ENCODE assay signal across 8 mouse cellular contexts in genomic region chr17:36043286-36043685, GRCm38 (mm10). TPM values are rescaled to one million over a fixed set of nuclear protein-coding genes. Genes with fewer than 3 reads are reported as not detected.
DNase-seq lines count a peak whose midpoint lies in the region; ATAC-seq and TF ChIP-seq lines count a peak whose summit lies in the region.

No protein-coding gene starts in this region.

- no peaks in the 10 kb centered on the region for H3K27me3 ChIP-seq in kidney, embryonic 14.5 days (ENCODE audit: control insufficient read depth, insufficient read depth, low read length)
- no peaks in the 10 kb centered on the region for H3K27me3 ChIP-seq in embryonic facial prominence, embryonic 13.5 days
- no peaks in the 10 kb centered on the region for H3K27me3 ChIP-seq in intestine, postnatal 0 days (replicated peaks; ENCODE audit: control insufficient read depth, insufficient read depth, low read length)
- no peaks in the 10 kb centered on the region for H3K27me3 ChIP-seq in myocyte (ENCODE audit: control insufficient read depth, insufficient read depth, insufficient read length)

- TF ChIP-seq CTCF in intestine, postnatal 0 days (IDR thresholded peaks at IDR 0.05; ENCODE audit: low read depth): no peak

- no peak overlapping the region for H3ac ChIP-seq in myocyte (ENCODE audit: control insufficient read depth, insufficient read length)

- peak overlapping the region; percentile 44 for H3K4me2 ChIP-seq in kidney, embryonic 14.5 days (replicated peaks; ENCODE audit: low read depth, low read length)
- peak overlapping the region; percentile 76 for H3K4me2 ChIP-seq in embryonic facial prominence, embryonic 13.5 days
- peak overlapping the region; percentile 82 for H3K4me2 ChIP-seq in intestine, postnatal 0 days (replicated peaks; ENCODE audit: low read depth)
- H3K4me2 ChIP-seq in myocyte (ENCODE audit: low read depth): peak overlapping the region; percentile 79

- peak overlapping the region; percentile 36 for H3K4me3 ChIP-seq in kidney, embryonic 14.5 days (ENCODE audit: low read length)
- peak overlapping the region; percentile 48 for H3K4me3 ChIP-seq in embryonic facial prominence, embryonic 13.5 days
- H3K4me3 ChIP-seq in intestine, postnatal 0 days (ENCODE audit: low read depth, low read length): peak overlapping the region; percentile 42
- H3K4me3 ChIP-seq in myocyte: peak overlapping the region; percentile 24

- no peak for TF ChIP-seq POLR2A in myocyte (IDR thresholded peaks at IDR 0.05; ENCODE audit: insufficient read length, low read depth)

- no peak overlapping the region for H3K9ac ChIP-seq in kidney, embryonic 14.5 days (ENCODE audit: low read depth, low read length)
- no peak overlapping the region for H3K9ac ChIP-seq in embryonic facial prominence, embryonic 13.5 days
- peak overlapping the region; percentile 34 for H3K9ac ChIP-seq in intestine, postnatal 0 days (ENCODE audit: low read depth, low read length)

- H3K79me2 ChIP-seq in myocyte (ENCODE audit: control insufficient read depth, insufficient read depth): no peaks in the 10 kb centered on the region

- WGBS in kidney, embryonic 14.5 days: 79% methylated on average over 3 of the region's 3 CpGs
- WGBS in embryonic facial prominence, embryonic 13.5 days: 84% methylated on average over 3 of the region's 3 CpGs
- 84% methylated on average over 3 of the region's 3 CpGs for WGBS in intestine, postnatal 0 days

- no peaks in the 10 kb centered on the region for H3K36me3 ChIP-seq in kidney, embryonic 14.5 days (ENCODE audit: control insufficient read depth, insufficient read depth, low read length)
- no peaks in the 10 kb centered on the region for H3K36me3 ChIP-seq in embryonic facial prominence, embryonic 13.5 days
- H3K36me3 ChIP-seq in intestine, postnatal 0 days (ENCODE audit: control insufficient read depth, insufficient read depth): no peaks in the 10 kb centered on the region
- no peaks in the 10 kb centered on the region for H3K36me3 ChIP-seq in myocyte (ENCODE audit: control insufficient read depth, insufficient read depth)

- H3K27ac ChIP-seq in kidney, embryonic 14.5 days (ENCODE audit: low read depth, low read length): no peak overlapping the region
- no peak overlapping the region for H3K27ac ChIP-seq in embryonic facial prominence, embryonic 13.5 days
- H3K27ac ChIP-seq in intestine, postnatal 0 days (ENCODE audit: low read depth, low read length): peak overlapping the region; percentile 15; the same call in 1 of the 2 replicates

- no peak for DNase-seq in kidney, postnatal 4 days
- no peak for DNase-seq in c-Kit-positive CD71-positive TER-119-positive erythroid progenitor cells, embryonic 14.5 days (ENCODE audit: low spot score)
- DNase-seq in spleen, postnatal 10 days (ENCODE audit: low spot score in 2 of 2): no peak
- DNase-seq in layer of hippocampus, adult 8-10 months (ENCODE audit: low spot score in 2 of 2): no peak

- no peaks in the 10 kb centered on the region for H3K4me1 ChIP-seq in kidney, embryonic 14.5 days (ENCODE audit: control insufficient read depth, insufficient read depth, low read length)
- peaks cover 5% of the 10 kb centered on the region; the same call in 1 of the 2 replicates for H3K4me1 ChIP-seq in embryonic facial prominence, embryonic 13.5 days
- H3K4me1 ChIP-seq in intestine, postnatal 0 days (replicated peaks; ENCODE audit: control insufficient read depth, insufficient read depth, low read length): no peaks in the 10 kb centered on the region

- H3K9me3 ChIP-seq in kidney, embryonic 14.5 days (ENCODE audit: control insufficient read depth, low read length): no peaks in the 10 kb centered on the region
- H3K9me3 ChIP-seq in embryonic facial prominence, embryonic 13.5 days: no peaks in the 10 kb centered on the region
- no peaks in the 10 kb centered on the region for H3K9me3 ChIP-seq in intestine, postnatal 0 days (ENCODE audit: control insufficient read depth)

- no peak for ATAC-seq in kidney, embryonic 14.5 days (ENCODE audit: low FRiP score, low TSS enrichment)
- ATAC-seq in embryonic facial prominence, embryonic 13.5 days (ENCODE audit: insufficient number of reproducible peaks, insufficient read depth, low FRiP score, low TSS enrichment, low read depth): no peak
- no peak for ATAC-seq in intestine, postnatal 0 days

TF ChIP-seq in myocyte, 11 proteins besides CTCF, POLR2A, EP300 and RAD21:
- TF ChIP-seq MAX (IDR thresholded peaks at IDR 0.05; ENCODE audit: low read depth) (no peak), REST (IDR thresholded peaks at IDR 0.05; ENCODE audit: insufficient read depth, insufficient read length) (no peak), USF1 (IDR thresholded peaks at IDR 0.05; ENCODE audit: low read depth) (no peak), CEBPB (IDR thresholded peaks at IDR 0.05; ENCODE audit: insufficient read depth, poor library complexity, severe bottlenecking) (no peak), SRF (IDR thresholded peaks at IDR 0.05; ENCODE audit: control insufficient read depth, insufficient read length, low read depth) (no peak), TCF12 (IDR thresholded peaks at IDR 0.05; ENCODE audit: insufficient read depth, poor library complexity, severe bottlenecking) (no peak)

RNA-seq across cellular contexts. Expression of gene Gm6034, which starts 0.5 kb away (rescaled TPM):
- not detected in 2 replicates for polyA plus RNA-seq in kidney, embryonic 14.5 days (2014; fragmentation: Nextera tagmentation; extraction: Ambion mirVana)
- polyA plus RNA-seq in embryonic facial prominence, embryonic 13.5 days (2015; fragmentation: Nextera tagmentation; extraction: Ambion mirVana): not detected in 2 replicates
- polyA plus RNA-seq in intestine, postnatal 0 days (2015; fragmentation: Nextera tagmentation; extraction: Ambion mirVana): 2.8 and 3.1 TPM in 2 replicates
- not detected for polyA plus RNA-seq in myocyte (2012; fragmentation: generic; extraction: Trizol)
- total RNA-seq in layer of hippocampus, adult 8-10 months (2022): not detected

RNA-seq across cellular contexts. Expression of gene H2-T22, which starts 0.7 kb away (rescaled TPM):
- 11.2 and 12.0 TPM in 2 replicates for polyA plus RNA-seq in kidney, embryonic 14.5 days (2014; fragmentation: Nextera tagmentation; extraction: Ambion mirVana)
- polyA plus RNA-seq in embryonic facial prominence, embryonic 13.5 days (2015; fragmentation: Nextera tagmentation; extraction: Ambion mirVana): 20.1 and 21.0 TPM in 2 replicates
- 19.5 and 21.2 TPM in 2 replicates for polyA plus RNA-seq in intestine, postnatal 0 days (2015; fragmentation: Nextera tagmentation; extraction: Ambion mirVana)
- polyA plus RNA-seq in myocyte (2012; fragmentation: generic; extraction: Trizol): 22.1 TPM
- 10 to 100 TPM; 15.7 to 18.4 (median 16.5) TPM for total RNA-seq in layer of hippocampus, adult 8-10 months (2022)

RNA-seq across cellular contexts. Expression of gene H2-T23, which starts 10.6 kb away (rescaled TPM):
- 3.0 and 3.7 TPM in 2 replicates for polyA plus RNA-seq in kidney, embryonic 14.5 days (2014; fragmentation: Nextera tagmentation; extraction: Ambion mirVana)
- polyA plus RNA-seq in embryonic facial prominence, embryonic 13.5 days (2015; fragmentation: Nextera tagmentation; extraction: Ambion mirVana): 18.8 and 21.6 TPM in 2 replicates
- 68.3 and 71.7 TPM in 2 replicates for polyA plus RNA-seq in intestine, postnatal 0 days (2015; fragmentation: Nextera tagmentation; extraction: Ambion mirVana)
- polyA plus RNA-seq in myocyte (2012; fragmentation: generic; extraction: Trizol): 13.6 TPM
- total RNA-seq in layer of hippocampus, adult 8-10 months (2022): 10 to 100 TPM in 2 of 4 experiments, 1 to 10 TPM in 2; 6.6 to 30.9 (median 14.2) TPM

RNA-seq across cellular contexts. Expression of gene Gm11127, which starts 14.9 kb away (rescaled TPM):
- polyA plus RNA-seq in kidney, embryonic 14.5 days (2014; fragmentation: Nextera tagmentation; extraction: Ambion mirVana): not detected in 2 replicates
- not detected in 2 replicates for polyA plus RNA-seq in embryonic facial prominence, embryonic 13.5 days (2015; fragmentation: Nextera tagmentation; extraction: Ambion mirVana)
- polyA plus RNA-seq in intestine, postnatal 0 days (2015; fragmentation: Nextera tagmentation; extraction: Ambion mirVana): 84.2 and 86.5 TPM in 2 replicates
- polyA plus RNA-seq in myocyte (2012; fragmentation: generic; extraction: Trizol): 0.23 TPM
- 1 to 10 TPM in 3 of 4 experiments, under 1 TPM in 1; 1.00 to 5.0 (median 2.2) TPM for total RNA-seq in layer of hippocampus, adult 8-10 months (2022)

RNA-seq across cellular contexts. Expression of gene H2-T24, which starts 22.9 kb away (rescaled TPM):
- 2.5 and 4.0 TPM in 2 replicates for polyA plus RNA-seq in kidney, embryonic 14.5 days (2014; fragmentation: Nextera tagmentation; extraction: Ambion mirVana)
- polyA plus RNA-seq in embryonic facial prominence, embryonic 13.5 days (2015; fragmentation: Nextera tagmentation; extraction: Ambion mirVana): 3.9 and 4.3 TPM in 2 replicates
- polyA plus RNA-seq in intestine, postnatal 0 days (2015; fragmentation: Nextera tagmentation; extraction: Ambion mirVana): 1.4 and 1.5 TPM in 2 replicates
- polyA plus RNA-seq in myocyte (2012; fragmentation: generic; extraction: Trizol): 0.47 TPM
- total RNA-seq in layer of hippocampus, adult 8-10 months (2022): 1 to 10 TPM in 3 of 4 experiments, under 1 TPM in 1; 0.80 to 4.4 (median 2.6) TPM
